Mouse (Mus musculus) testis, adult 2 months (tissue): Measurements from ENCODE around the gene Iqch. TPM values are rescaled to one million over a fixed set of nuclear protein-coding genes. Genes with fewer than 3 reads are reported as not detected.
A peak's percentile ranks its signal among the peaks of the same experiment; 100 is the strongest.

Experiments used
- H3K27ac ChIP-seq: fragments of 200-500 bp; 2 replicates; pipeline ENCODE4 v1.5.1; 2012; ENCODE audit warnings: low read depth, low read length; ENCODE audit not compliant: control insufficient read depth, insufficient read depth
- H3K27me3 ChIP-seq: fragments of 200-500 bp; 2 replicates; pipeline ENCODE4 v1.6.1; 2012; ENCODE audit warnings: mild to moderate bottlenecking, low read length, moderate library complexity; ENCODE audit not compliant: control insufficient read depth, insufficient read depth
- H3K36me3 ChIP-seq: fragments of 200-500 bp; 2 replicates; pipeline ENCODE4 v1.6.1; 2012; ENCODE audit warnings: mild to moderate bottlenecking, low read length; ENCODE audit not compliant: control insufficient read depth, insufficient read depth
- H3K4me1 ChIP-seq: fragments of 200-500 bp; 2 replicates; pipeline ENCODE4 v1.6.1; 2012; ENCODE audit warnings: low read length; ENCODE audit not compliant: control insufficient read depth, insufficient read depth
- H3K4me3 ChIP-seq: fragments of 200-500 bp; 2 replicates; pipeline ENCODE4 v1.5.1; 2012; ENCODE audit warnings: low read depth, mild to moderate bottlenecking, low read length, moderate library complexity, mixed read lengths; ENCODE audit not compliant: control insufficient read depth
- CTCF ChIP-seq: fragments of 200-500 bp; IDR thresholded peaks from 2 replicates; pipeline ENCODE4 v1.5.1; 2012; ENCODE audit warnings: low read depth, mild to moderate bottlenecking, inconsistent platforms, low read length, moderate library complexity; ENCODE audit not compliant: control insufficient read depth, insufficient read depth, insufficient replicate concordance
- POLR2A ChIP-seq: fragments of 200-500 bp; IDR thresholded peaks from 2 replicates; pipeline ENCODE4 v1.6.1; 2012; ENCODE audit warnings: low read depth, mild to moderate bottlenecking, inconsistent platforms, low read length, moderate library complexity; ENCODE audit not compliant: control insufficient read depth
- polyA plus RNA-seq: library from polyadenylated mRNA; depleted of rRNA; stranded (reverse); fragments of >200 nt; gene quantifications from 2 replicates; pipeline ENCODE4 v1.2.3, GENCODE M21; 2012

The Iqch gene
- polyA plus RNA-seq, 1 experiment = 65.4 TPM

DNA sequence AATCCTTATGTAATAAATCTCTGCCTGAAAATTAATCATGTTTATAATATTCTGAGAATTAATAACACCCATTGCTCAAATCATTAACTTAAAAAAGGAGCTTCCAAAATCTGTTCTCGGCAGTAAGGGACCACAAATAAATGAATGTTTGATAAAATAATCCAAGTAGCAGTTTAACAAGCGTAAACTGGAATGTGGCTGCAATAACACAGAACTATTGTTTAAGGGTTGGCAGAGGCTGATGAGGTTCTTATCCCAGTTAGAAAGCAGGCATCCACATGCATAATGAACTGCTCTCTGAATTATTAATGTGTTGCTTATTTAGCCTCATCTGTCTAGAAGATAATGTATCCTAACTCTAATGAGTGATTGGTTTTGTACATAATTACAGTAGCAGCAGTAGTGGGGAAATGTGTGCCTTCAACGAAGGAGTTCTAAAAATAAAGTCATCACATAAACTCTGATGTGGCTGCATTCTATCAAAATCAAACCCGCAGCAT lies 151.7 kb downstream of the Iqch start:
- Histone ChIP-seq H3K4me1 (no peaks in the 10 kb centered on the region), H3K36me3 (no peaks in the 10 kb centered on the region), H3K27me3 (no peaks in the 10 kb centered on the region), H3K27ac (no peak overlapping the region), H3K4me3 (no peak overlapping the region)
- TF ChIP-seq POLR2A = no peak
- TF ChIP-seq CTCF = no peak

DNA sequence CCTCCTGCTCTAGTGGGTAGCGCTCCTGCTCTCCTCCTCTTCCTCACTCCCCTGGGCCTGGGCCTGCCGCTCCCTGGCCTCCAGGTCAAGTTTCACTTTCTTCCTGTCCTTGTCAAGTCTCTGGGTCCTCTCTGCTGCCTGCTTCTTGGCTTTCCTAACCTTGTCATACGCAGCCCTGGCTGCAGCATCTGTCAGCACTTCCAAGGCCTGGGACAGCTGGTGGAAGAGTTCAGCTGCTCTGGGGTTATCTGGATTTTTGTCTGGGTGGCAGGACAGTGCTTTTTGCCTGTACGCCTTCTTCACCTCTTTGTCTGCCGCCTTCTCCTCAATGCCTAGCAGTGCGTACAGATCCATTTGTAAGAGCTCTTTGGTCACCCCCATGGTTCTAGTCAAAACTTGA lies 158.6 kb downstream of the Iqch start:
- no peaks in the 10 kb centered on the region for H3K36me3 ChIP-seq
- H3K27ac ChIP-seq = no peak overlapping the region
- H3K4me1 ChIP-seq = no peaks in the 10 kb centered on the region; the same call in 1 of the 2 replicates
- H3K27me3 ChIP-seq = no peaks in the 10 kb centered on the region
- peak overlapping the region; percentile 57 for H3K4me3 ChIP-seq
- TF ChIP-seq CTCF = no peak
- TF ChIP-seq POLR2A = no peak

DNA sequence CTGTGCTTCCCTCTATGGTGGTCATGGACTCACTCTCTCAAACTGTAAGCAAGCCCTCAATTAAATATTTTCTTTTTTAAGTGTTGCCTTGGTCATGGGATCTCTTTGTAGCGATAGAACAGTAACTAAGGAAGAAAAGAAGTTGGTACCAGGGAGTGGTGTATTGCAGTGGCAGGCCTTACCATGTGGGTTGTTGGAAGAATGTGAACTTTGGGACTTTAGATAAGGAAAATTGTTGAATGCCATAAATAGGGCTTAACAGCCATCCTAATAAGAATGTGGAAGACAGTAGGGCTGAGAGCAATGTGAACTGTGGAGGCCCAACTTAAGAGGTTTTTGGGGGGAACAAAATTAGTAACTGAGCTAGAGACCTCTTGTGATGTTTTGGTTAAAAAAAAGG lies 171.6 kb downstream of the Iqch start:
- H3K36me3 ChIP-seq = no peaks in the 10 kb centered on the region
- no peak for TF ChIP-seq CTCF
- TF ChIP-seq POLR2A = no peak
- H3K27me3 ChIP-seq = no peaks in the 10 kb centered on the region
- no peak overlapping the region for H3K27ac ChIP-seq
- H3K4me3 ChIP-seq = no peak overlapping the region
- no peaks in the 10 kb centered on the region for H3K4me1 ChIP-seq

DNA sequence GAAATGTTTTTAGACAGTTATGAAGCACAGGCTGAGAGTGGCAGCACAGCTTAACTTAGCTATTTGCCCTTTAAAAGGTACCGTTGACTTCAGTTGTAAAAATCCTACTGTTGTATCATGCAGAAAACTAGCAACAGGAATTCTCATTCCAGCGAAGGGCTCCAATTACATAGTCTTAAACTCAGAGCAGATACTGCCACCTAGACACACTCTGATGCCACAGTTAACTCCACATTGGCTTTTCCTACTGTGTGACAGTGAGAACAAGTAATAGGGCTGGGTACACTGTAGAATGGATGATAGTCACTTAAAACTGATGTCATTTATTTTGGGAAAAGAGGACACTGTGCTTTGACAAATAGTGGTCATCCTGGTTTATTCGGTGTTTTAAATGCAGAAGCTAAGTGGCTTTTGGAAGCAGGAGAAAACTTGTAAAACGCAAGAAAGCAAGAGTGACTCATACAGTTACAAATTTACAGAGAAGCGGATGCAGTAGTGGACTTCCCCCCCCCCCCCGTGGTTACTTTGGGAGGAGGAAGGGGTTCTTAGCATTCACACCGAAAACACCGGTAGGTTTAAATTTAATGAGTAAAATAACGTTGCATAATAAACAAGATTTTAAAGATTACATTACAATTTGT lies 181.1 kb downstream of the Iqch start:
- no peaks in the 10 kb centered on the region for H3K27me3 ChIP-seq
- H3K4me1 ChIP-seq = no peaks in the 10 kb centered on the region
- H3K27ac ChIP-seq = no peak overlapping the region
- no peaks in the 10 kb centered on the region for H3K36me3 ChIP-seq
- TF ChIP-seq CTCF (no peak), POLR2A (no peak)
- no peak overlapping the region for H3K4me3 ChIP-seq

DNA sequence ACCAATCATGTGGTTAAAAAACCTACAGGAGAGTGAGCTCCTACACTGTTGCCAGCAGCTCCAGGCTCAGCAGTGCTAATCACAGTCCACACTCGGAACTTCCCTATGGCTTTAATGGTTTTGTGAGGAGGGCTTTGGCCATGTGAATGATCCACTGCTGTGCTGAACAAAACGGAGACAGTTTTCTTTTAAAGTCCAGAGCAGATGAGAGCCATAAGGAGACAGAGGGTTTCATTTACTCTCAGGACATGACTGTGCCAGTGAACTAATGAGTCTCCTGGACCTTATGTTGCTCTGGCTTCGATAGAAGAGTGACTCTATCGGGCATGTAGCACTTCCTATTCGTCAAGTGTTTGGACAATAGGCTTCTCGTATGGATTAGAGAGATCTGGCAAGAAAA lies 181.9 kb downstream of the Iqch start:
- Histone ChIP-seq H3K27me3 (no peaks in the 10 kb centered on the region), H3K4me3 (no peak overlapping the region), H3K4me1 (no peaks in the 10 kb centered on the region), H3K36me3 (no peaks in the 10 kb centered on the region), H3K27ac (no peak overlapping the region)
- TF ChIP-seq CTCF (no peak), POLR2A (no peak)

DNA sequence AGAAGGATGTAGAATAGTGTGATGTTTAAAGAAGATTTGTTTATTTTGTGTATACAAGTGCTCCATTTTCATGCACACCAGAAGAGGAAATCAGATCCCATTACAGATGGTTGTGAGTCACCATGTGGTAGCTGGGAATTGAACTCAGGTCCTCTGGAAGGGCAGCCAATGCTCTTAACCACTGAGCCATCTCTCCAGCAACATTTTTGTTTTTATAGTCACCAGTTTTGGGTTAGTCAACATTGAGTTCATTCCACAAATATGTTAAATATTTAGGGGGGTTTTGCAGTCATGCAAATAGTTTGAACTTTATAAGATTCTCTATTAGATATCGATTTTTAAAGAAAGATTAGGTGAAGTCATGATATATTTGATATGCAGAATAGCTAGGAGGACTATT lies 202.1 kb downstream of the Iqch start:
- H3K4me3 ChIP-seq = no peak overlapping the region
- H3K4me1 ChIP-seq = peaks cover 4% of the 10 kb centered on the region
- TF ChIP-seq CTCF = no peak
- no peak for TF ChIP-seq POLR2A
- no peaks in the 10 kb centered on the region for H3K27me3 ChIP-seq
- H3K27ac ChIP-seq = no peak overlapping the region
- no peaks in the 10 kb centered on the region for H3K36me3 ChIP-seq

DNA sequence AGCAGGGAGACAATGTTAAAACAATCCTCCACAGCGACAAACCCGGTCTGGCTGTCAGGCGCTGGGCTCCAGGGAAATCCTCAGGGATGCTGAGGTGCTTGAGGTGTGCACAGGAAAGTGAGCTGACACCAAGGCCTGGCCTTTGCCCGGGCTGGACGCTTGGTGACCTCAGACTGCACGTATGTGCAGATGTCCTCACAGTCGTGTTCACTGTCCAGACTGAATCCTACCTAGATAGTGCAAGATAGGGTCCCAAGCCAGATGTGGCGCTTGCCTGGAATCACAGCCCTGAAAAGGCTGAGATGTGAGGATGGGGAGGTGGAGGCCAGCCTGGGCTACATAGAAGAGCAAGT lies 202.9 kb downstream of the Iqch start:
- Histone ChIP-seq H3K36me3 (no peaks in the 10 kb centered on the region), H3K27me3 (no peaks in the 10 kb centered on the region), H3K4me3 (peak overlapping the region; percentile 97), H3K4me1 (peaks cover 4% of the 10 kb centered on the region), H3K27ac (peak overlapping the region; percentile 78)
- TF ChIP-seq POLR2A (no peak), CTCF (no peak)
